Mouse (Mus musculus) CD4-positive, CD25-positive, alpha-beta regulatory T cell, adult 4 months (primary cell): Measurements from ENCODE around the gene Ccl2. TPM values are rescaled to one million over a fixed set of nuclear protein-coding genes. Genes with fewer than 3 reads are reported as not detected.

Experiments
- ATAC-seq: one replicate; pipeline ENCODE4 v1.8.0; 2017
- polyA plus RNA-seq, 2 experiments: library from polyadenylated mRNA; unstranded; fragments of 100-300 nt; shearing (Covaris generic); gene quantifications; one replicate each; pipeline ENCODE4 v1.2.1; 2017

Gene Ccl2
- not detected for polyA plus RNA-seq

DNA sequence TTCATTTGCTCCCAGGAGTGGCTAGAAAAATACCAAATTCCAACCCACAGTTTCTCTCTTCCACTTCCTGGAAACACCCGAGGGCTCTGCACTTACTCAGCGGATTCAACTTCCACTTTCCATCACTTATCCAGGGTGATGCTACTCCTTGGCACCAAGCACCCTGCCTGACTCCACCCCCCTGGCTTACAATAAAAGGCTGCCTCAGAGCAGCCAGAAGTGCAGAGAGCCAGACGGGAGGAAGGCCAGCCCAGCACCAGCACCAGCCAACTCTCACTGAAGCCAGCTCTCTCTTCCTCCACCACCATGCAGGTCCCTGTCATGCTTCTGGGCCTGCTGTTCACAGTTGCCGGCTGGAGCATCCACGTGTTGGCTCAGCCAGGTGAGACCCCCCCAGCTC lies at the start of gene Ccl2:
TSS of gene Ccl2 (plus strand) at position 216 of the 400 bp plus-strand sequence.
- ATAC-seq: no peak

DNA sequence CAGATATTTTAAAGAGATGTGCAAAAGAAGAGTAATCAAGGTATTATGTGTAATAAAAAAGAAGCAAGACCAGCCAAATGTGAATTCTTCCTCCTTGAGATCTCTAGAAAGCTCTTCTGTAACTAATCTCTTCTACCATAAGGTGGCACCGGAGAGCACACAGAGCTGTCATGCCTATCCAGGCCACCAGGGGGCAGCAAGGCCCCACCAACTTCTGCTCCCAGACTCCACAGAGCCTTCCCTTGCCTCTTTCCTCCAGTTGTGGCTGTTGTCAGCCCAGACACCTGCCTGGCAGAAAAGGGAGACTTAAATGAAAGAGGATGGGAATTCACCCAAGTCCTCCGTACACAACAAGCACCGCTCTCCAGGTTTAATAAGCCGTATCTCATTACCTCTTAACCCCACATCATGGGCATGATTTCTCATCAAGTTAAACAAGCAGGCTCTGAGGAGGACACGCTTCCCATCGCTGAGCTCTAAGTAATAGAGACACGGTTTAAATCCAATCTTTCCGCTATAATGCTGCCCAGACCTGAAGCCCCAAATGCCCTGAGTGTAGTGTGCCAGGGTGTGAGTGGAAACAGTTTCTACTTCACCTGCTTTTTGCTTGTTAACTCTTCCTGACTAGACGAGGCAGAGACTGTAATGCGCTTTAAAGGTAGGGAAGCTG lies 39.1 kb upstream of the Ccl2 start:
- ATAC-seq: no peak

DNA sequence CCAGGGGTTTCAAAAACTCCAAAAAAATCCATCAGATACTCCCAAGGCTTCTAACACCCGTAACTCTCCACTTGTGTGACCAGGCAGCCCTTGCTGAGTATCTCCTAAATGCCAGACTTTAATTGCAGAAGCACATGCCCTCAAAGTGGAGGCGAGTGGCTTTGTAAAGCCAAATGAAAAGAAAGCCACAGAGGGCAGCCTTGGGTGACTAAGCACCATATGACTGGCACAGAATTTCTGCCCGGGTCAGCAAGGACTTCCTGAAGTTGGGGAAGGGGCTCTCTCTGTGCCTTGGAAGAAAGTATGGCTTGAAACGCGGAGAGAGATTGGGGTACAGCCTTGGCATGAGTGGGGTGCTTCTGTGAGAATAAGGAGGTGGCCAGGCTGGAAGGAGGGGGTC lies 38.3 kb upstream of the Ccl2 start:
- ATAC-seq: no peak

DNA sequence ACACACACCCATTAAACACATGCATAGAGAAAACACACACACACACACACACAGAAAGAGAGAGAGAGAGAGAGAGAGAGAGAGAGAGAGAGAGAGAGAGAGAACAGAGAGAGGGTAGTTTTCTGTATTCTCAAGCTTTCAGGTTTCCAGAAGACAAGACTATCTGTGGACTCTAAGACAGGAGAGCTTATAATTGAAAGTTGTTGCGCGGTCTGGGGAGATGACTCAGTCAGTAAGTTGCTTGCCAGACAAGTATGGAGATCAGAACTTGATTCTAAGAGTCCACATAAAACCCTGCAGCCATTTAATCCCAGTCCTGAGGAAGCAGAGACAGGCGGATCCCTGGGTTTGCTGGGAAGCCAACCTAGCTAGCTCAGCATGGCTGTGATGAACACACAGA lies 36.7 kb upstream of the Ccl2 start:
- ATAC-seq: no peak

DNA sequence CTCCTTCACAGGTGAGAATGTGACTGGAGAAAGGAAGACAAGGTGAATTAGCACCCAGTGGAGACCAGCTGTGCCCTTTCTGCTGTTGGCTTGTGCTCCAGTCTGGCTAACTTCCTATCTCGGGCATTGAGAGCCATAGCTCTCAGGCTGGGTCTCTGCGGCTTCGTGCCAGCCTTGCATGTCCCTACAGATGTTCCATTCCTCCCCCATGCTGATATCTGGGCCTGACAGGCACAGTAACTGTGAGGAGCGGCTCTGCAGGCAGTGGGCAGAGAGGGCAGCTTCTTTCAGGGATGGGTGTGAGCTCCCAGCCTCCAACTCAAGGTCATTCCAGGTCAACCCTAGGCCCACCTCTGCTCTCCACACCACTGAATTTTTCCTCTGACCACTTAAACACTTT lies 35.9 kb upstream of the Ccl2 start:
- no peak for ATAC-seq

DNA sequence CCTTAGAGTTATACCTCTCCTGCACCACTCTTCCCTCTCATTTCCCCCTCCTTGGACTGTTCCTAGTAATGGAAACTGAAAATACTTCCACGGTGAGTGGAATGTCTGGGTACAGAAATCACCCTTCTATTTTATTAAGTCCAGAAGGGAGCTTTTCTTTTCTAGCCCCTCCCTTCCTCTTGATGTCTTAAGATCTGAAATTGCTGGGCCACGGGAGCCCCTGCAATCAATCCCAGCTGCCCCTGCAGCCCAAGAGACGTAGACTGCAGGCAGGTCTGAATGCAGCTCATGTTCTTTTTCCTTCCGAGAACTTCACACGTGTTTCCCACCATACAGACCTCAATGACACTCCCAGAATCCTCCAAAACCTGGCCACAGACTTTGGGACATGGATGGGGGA lies 34.8 kb upstream of the Ccl2 start:
- no peak for ATAC-seq

DNA sequence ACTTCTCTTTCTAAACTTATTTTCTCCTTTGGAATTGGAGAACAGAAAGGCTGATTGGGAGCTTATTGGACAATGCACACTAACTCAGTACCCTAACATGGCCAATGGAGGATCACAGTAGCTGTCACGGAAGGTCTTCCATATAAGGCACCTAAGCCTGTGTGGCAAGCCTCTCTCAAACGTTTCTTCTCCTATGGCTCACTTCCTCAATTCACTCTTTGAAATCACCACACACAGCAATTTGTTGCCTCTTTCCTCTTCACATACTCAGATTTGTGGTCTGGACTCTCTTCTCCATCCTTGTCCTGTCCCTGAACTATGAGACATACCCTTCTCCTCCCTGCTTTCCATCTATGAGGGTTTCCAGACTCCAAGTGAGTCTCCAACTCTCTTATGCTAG lies 30.6 kb upstream of the Ccl2 start:
- no peak for ATAC-seq

DNA sequence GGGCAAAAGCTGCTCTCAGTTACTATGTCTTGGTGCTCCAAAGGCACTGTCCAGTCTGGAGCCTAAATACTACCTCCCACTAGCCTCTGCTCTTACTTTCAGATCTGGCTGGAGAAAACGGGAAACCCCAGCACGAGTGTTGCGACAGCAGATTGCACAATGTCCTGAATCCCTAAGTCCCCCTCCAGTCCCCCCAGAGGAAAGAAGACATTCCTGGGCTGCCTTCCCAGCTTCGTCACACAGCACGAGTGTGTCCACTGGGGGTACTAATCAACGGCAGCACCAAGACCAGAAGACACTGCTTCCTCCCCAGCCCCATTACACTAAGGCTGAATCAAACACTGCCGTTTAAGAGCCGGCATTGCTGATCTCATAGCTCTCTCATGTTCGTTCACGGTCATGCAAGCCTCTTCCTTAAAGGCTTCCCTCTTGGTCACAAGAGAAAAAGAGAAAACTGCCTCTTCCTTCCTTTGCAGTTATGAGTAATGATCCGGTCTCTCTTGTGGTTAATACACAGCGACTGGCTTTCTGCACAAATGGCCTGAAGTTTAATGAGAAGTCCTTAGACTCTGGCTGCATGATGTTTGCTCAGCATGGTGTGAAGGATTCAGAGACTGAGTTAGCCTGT lies 28.5 kb upstream of the Ccl2 start:
- ATAC-seq: no peak

DNA sequence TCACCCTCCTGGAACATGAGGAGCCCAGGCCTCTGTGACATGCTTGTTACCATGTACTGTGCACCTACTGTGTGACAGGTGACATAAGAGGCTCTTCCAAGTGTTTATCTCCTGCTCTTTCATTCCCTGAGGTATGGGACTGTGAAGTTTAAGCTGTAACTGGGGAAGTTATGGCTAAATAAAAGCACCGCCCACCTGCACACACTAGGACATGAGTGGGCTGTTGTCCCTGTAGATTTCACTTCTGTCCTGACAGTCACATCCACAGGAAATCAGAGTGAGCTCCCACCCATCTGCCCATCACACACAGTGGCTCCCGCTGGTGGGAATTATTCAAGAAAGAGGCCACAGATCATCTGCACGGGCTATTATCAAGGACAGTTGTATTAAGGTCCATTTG lies 25.3 kb upstream of the Ccl2 start:
- no peak for ATAC-seq

DNA sequence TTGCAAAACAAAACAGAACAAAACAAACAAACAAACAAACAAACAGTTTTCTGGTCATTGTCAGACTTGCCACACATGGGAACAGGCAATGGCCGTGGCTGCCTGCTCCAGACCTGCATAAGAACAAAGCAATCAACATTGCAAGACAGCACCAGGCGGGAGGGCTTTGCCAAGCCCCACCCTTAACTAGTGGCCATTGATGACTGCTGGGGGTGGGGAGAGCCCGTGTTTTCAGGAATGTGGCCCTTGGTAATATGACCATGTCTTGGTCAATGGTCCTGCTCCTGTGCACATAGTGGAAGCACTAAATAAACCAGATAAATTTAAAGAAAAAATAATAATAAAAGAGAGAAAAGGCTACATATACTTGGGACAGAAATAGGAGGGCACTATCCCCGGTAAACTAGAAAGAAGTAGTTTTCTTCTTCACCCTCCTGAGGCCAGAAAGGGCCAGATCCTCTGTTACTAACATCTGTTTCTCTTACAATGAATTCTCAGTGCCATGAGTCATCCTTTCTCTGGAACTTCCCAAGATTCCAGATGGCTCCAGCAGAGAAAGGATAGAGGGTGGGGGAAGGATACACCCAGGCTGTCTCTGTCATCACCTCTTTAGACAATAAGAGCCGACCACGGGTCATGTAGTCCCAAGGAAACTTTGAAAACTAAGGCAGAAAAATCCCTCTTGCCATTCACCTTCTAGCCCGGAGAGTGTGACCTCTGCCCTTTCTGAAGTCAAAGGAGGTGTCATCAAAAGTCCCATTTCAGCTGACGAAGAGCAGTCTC lies 23.8 kb upstream of the Ccl2 start:
- no peak for ATAC-seq

DNA sequence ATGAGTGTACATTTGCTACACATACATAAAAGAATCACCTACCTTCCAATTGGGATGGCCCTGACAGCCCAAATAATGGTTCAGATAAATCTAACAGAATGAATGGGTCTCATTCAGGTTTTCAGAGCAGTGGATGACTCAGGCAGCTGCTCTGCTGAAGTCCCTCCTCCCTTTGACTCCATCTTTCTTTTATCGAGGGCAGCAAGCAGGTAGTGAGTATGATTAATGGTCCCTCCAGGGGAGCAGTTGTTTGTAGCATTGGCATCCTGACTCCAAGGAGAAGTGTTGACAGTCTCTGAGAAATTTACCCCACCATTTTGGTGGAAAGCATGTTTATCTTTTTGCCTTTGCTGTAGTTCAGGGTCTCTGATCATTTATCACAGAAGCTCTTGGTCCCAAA lies 21.6 kb upstream of the Ccl2 start:
- no peak for ATAC-seq

DNA sequence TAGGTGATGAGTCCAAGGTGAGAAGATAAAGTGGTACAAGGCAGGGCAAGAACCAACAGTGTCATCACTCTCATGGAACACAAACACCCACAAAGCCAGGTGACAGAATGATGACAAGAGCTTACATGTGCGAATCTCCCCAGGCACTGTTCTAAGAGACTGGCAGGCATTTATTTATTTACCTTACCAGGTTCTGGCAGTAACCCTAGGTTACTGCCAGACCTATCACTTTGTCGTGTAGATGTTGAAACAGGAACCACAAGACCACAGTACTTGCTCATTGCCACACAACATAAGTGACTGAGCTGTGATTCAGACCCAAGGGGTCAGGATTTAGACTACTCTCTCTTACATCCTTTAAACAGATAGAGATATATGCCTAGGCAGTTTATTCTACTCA lies 20.3 kb upstream of the Ccl2 start:
- no peak for ATAC-seq

DNA sequence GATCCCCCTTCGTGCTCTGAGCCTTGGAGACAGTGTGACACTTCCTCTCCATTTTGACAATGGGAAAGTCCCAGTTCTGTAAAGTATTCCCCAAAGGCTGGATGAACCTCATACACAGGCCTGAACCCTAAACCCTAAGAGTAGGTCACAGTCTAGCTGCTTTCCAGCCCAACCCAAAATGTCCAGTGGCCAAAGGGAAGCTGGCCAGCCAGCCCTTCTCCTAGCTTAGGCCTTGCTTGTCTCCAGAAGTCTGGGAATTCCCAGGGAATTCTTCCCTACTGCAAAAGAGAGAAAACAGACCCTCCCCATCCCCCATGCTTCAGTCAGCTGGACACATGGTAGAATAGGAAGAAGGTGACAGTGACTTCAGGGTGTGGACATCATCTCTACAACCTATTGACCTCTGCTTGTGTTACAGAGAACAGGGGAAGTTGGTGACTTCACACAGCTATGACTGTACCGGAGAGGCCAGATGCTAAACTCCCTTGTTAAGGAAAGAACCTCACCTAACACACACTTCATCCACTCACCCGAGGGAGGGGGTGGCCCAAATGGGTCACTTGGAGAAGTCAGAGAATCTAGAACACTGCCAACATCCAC lies 19.1 kb upstream of the Ccl2 start:
- ATAC-seq: no peak

DNA sequence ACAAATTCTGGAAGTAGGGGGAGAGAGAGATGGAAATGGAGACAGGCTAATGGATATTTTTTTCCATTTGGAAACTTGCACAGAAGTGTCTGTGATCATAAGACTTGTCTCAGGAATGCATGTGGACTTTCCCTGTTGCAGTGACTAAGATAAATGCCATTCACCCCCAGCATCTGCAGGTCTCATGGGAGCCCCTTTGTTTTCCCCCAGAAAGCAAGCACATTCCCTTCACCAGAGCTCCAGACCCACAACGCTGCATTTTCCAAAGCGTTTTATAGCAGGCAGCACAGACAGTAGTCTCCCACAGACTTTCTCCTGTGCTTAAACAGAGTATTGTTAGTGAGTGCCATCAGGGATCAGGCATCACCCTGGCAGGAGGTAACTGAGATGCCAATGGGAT lies 16.0 kb upstream of the Ccl2 start:
- no peak for ATAC-seq

DNA sequence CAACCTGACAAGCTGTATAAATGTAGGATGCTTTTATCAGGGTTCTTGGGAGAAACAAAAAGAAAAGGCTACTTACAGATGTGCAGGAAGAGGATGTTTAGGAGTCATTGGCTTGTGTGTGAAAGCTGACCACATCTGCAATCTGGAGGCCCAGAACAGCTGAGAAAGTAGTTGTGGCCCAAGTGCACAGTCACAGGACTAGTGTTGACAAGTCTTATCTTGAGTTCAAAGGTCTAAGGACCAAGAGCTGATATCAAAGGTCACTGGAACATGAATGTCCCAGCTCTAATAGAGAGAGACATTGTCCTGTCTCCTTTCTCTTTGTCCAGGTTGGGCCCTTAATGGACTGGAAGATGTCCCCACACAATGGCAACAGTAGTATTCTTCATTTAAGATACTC lies 15.6 kb upstream of the Ccl2 start:
- no peak for ATAC-seq

DNA sequence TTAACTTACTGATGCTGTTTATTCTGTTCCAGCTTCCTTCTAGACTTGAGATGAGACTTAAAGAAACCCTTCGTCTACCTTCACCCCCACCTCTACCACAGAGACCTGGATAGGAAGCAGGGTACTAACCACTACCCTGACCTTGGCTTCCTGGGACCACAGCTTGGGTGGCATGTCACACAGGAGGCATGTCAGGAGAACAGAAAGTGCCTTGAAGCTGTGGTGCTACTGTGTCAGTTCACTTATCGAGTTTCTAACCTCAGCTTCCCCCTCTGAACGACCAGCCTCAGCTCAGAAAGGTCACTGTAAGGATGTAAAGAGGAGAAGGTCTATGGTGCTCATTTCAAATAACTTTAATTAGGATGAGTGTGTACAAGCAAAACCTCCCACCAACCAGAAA lies 14.0 kb upstream of the Ccl2 start:
- no peak for ATAC-seq

DNA sequence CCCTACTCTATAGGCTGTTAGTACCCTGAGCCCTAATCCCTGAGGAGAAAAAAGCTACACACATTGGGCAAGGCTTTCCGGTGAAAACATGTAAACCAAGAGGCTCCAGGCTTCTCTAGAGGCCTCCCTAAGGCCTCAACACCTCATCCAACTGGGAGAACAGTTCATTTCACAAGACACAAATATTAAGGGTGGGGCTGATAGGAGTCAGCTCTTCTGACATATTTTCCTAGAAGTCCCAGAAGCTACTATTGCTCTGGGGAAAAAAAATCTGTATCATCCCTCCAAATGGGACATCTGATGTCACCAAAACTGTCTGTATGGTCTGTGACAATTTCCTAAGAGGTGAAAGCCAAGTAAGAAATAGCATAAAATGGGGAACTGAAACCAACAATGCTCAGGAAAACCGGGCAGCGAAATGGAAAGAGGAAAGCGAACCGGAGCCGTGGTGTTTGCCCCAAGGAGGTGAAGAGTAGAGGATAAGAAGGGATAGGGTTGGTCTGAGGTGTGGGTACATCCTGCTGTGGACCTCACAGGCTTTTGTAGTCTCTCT lies 12.8 kb upstream of the Ccl2 start:
- ATAC-seq: no peak

DNA sequence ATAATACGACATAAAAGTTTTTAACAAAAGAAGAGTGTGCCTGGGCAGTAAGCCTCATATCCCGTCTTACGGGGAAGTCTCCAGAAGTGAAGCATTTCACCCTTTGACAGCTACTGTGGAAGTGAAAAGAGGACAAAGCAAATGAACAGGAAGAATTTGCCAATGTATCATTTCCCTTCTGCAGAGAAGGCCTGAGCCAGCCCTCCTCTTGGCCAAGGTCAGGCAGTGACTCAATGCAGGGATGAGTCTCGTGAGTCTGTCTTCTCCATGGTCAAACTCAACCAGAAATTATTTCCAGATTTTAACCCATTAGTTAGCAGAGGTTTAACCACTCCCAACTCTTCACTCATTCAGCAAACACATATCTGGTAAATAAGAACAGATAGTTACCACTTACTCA lies 11.6 kb upstream of the Ccl2 start:
- no peak for ATAC-seq

DNA sequence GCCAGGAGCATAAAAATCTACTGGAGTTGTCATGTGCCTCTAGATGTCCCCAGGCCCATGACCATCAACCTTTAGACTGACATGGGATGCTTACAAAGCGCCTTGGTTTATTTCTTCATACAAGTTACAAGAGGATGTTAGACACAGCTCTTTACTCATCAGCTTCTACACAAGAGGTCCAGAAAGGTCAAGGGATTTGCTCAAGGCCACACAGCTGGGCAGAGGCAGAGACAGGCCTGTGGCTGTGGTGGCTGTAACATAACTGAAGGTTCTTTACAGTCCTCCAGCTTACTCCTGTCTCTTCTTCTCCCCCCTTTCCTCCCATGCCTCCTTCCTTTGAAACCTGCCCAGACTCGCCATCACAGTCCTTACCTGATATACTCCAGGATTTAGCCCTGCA lies 5.2 kb upstream of the Ccl2 start:
- no peak for ATAC-seq

DNA sequence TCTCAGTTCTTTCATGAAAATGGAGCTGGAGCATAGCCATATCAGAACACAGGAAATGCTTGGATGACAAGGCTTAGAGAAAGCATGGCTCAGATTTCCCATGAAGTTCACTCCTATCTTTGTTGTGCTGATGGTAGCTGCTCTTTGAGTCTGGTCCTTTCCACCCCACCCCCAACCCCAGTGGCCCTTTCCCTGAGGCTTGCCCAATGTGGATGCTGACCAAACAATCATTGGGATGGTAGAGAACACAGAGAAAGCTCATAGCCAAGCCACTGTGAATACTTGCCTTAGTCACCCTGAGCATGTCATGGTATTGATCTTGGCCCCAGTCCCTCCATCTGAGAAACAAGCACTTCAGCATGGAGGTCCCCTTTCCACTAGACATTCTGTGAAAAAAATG lies 3.2 kb upstream of the Ccl2 start:
- no peak for ATAC-seq

DNA sequence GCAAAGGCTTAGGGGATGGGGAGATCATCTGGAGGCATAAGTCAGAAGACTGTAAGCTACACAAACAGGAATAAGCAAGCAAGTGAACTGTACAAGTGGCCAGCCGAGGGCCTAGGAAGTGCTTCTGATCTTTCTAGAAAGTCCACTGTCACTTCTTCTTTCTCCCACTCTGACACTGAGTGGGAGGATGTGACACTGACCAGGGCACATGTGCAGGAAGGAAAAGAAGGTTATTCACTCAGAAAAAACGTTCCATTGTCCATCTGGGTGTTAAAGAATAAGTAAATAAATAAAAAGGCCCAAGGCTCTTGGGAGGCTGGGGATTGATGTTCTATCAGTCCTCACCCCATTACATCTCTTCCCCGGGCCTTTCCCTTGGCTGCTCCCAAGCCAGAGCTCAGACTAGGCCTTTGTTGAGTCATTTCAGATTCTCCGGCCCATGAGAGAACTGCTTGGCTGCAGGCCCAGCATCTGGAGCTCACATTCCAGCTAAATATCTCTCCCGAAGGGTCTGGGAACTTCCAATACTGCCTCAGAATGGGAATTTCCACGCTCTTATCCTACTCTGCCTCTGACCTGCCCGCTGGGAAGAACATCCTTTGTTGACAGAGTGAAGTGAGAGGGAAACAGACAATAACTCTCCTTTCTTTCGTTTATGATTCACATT lies 2.6 kb upstream of the Ccl2 start:
- ATAC-seq: no peak

DNA sequence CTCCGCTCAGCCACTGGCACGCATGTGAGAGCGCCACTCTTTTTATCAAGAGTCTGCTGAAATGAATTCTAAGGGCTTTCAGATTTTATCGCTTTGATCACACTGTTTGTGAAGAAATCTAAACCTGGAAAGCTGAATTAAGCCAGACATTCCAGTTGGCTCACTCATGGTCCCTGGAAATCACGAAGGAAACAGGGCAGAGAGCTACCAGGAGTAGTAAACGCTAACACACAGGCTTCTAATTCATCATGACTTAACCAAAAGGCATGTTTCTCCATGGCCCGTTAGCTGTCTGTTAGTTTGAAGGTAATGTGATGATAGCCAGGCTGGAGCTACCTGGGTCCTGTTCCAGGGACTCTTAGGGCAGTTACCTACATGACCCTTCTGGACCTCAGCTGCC lies 925 bp upstream of the Ccl2 start:
- ATAC-seq: no peak

DNA sequence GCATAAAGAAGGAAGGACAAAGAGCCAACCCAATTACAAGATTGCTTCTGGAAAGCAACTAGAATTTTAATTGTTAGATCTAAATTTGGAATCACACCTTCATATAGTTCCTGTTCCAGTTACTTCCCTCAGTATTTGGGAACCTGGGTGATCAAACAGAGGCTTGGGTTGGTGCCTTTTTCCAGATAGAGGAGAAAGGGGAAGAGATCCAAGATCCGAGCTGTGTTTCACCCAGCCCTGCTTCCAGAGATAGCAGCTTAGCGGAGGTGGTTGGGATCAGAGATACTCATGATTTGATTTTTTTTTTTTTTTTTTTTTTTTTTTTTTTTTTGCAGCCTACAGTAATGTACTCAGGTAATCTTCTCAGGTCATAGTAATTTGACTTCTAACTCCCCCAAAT lies 486 bp downstream of the Ccl2 start:
- ATAC-seq: no peak
